Mouse (Mus musculus) embryonic facial prominence, embryonic 10.5 days (tissue): ENCODE results near the gene Cdx2. TPM values are rescaled to one million over a fixed set of nuclear protein-coding genes. Genes with fewer than 3 reads are reported as not detected.

Experiments used
- DNase-seq: peaks from one replicate; pipeline ENCODE4 v3.0.0-alpha.2; 2017; ENCODE audit warnings: low spot score
- H3K27ac ChIP-seq: fragments of 300-500 bp; sonication (generic); replicated peaks from 2 replicates; pipeline ENCODE4 v1.5.1; 2016; ENCODE audit warnings: mild to moderate bottlenecking
- H3K27me3 ChIP-seq: fragments of 300-500 bp; sonication (generic); replicated peaks from 2 replicates; pipeline ENCODE4 v1.6.1; 2016; ENCODE audit warnings: low read depth, mild to moderate bottlenecking; ENCODE audit not compliant: poor library complexity, severe bottlenecking
- H3K36me3 ChIP-seq: fragments of 300-500 bp; sonication (generic); replicated peaks from 2 replicates; pipeline ENCODE4 v1.6.1; 2016; ENCODE audit warnings: mild to moderate bottlenecking, moderate library complexity
- H3K4me1 ChIP-seq: fragments of 300-500 bp; sonication (generic); 2 replicates; pipeline ENCODE4 v1.6.1; 2016
- H3K4me3 ChIP-seq: fragments of 300-500 bp; sonication (generic); 2 replicates; pipeline ENCODE4 v1.5.1; 2016; ENCODE audit warnings: mild to moderate bottlenecking, moderate library complexity
- H3K9me3 ChIP-seq: fragments of 300-500 bp; sonication (generic); 2 replicates; pipeline ENCODE4 v1.6.1; 2016; ENCODE audit warnings: mild to moderate bottlenecking
- WGBS: fragments of 180-500 bp; shearing (Covaris S2); methylation state at CpG from one replicate; pipeline ENCODE4 v1.1.7; 2016; 5-methylcytosine and 5-hydroxymethylcytosine counted together
- polyA plus RNA-seq: library from polyadenylated mRNA; unstranded; fragments of >200 nt; fragmentation: Nextera tagmentation; extraction: Ambion mirVana; gene quantifications from 2 replicates; pipeline ENCODE4 v1.2.1, GENCODE M21; 2016

Cdx2 gene
- not detected in 2 replicates for polyA plus RNA-seq

- WGBS: under 1% methylated on average over 63 of the region's 63 CpGs
- peaks cover 22% of the 10 kb centered on the region for H3K4me1 ChIP-seq
- no peaks in the 10 kb centered on the region for H3K9me3 ChIP-seq
- H3K27me3 ChIP-seq: peaks cover 100% of the 10 kb centered on the region
- no peaks in the 10 kb centered on the region for H3K36me3 ChIP-seq
- DNase-seq: peak; percentile 55
- H3K27ac ChIP-seq: no peak within 1 kb of the TSS
- peak within 1 kb of the TSS; percentile 36 for H3K4me3 ChIP-seq
Observed at GRCm38 (mm10) chr5:147306638-147307397, at the start of gene Cdx2. TSS of gene Cdx2 (minus strand) at chr5:147307270.

- Histone ChIP-seq H3K27ac (no peak overlapping the region), H3K4me3 (no peak overlapping the region), H3K27me3 (no peaks in the 10 kb centered on the region), H3K9me3 (no peaks in the 10 kb centered on the region), H3K4me1 (0 out of 2 replicates have a peak, but pooled peaks cover 6% of the 10 kb centered on the region), H3K36me3 (no peaks in the 10 kb centered on the region)
- DNase-seq: no peak
- WGBS: 94% methylated on average over 13 of the region's 13 CpGs
Observed at GRCm38 (mm10) chr5:147356260-147357055, 49.4 kb upstream of the Cdx2 start.

GRCm38 (mm10) chr5:147355788-147356187 is 48.7 kb upstream of the Cdx2 start:
- DNase-seq: no peak
- 77% methylated on average over 3 of the region's 3 CpGs for WGBS

GRCm38 (mm10) chr5:147354985-147355384 is 47.9 kb upstream of the Cdx2 start:
- DNase-seq: no peak
- H3K9me3 ChIP-seq: no peaks in the 10 kb centered on the region
- no peaks in the 10 kb centered on the region for H3K27me3 ChIP-seq
- WGBS: 77% methylated on average over 8 of the region's 8 CpGs
- H3K4me1 ChIP-seq: 0 out of 2 replicates have a peak, but pooled peaks cover 6% of the 10 kb centered on the region
- no peaks in the 10 kb centered on the region for H3K36me3 ChIP-seq
- no peak overlapping the region for H3K4me3 ChIP-seq
- no peak overlapping the region for H3K27ac ChIP-seq

More at GRCm38 (mm10) chr5:147355788-147356187, 48.7 kb upstream of the Cdx2 start:
- Histone ChIP-seq H3K9me3 (no peaks in the 10 kb centered on the region), H3K27ac (no peak overlapping the region), H3K4me3 (no peak overlapping the region), H3K36me3 (no peaks in the 10 kb centered on the region), H3K27me3 (no peaks in the 10 kb centered on the region), H3K4me1 (0 out of 2 replicates have a peak, but pooled peaks cover 6% of the 10 kb centered on the region)

- H3K9me3 ChIP-seq: no peaks in the 10 kb centered on the region
- 64% methylated on average over 17 of the region's 17 CpGs for WGBS
- H3K4me1 ChIP-seq: 0 out of 2 replicates have a peak, but pooled peaks cover 6% of the 10 kb centered on the region
- no peak for DNase-seq
- no peak overlapping the region for H3K27ac ChIP-seq
- H3K4me3 ChIP-seq: no peak overlapping the region
- H3K36me3 ChIP-seq: no peaks in the 10 kb centered on the region
- H3K27me3 ChIP-seq: no peaks in the 10 kb centered on the region
Observed at GRCm38 (mm10) chr5:147354161-147354780, 47.2 kb upstream of the Cdx2 start.

- no peaks in the 10 kb centered on the region for H3K9me3 ChIP-seq
- no peak for DNase-seq
- no peak overlapping the region for H3K27ac ChIP-seq
- H3K4me1 ChIP-seq: 0 out of 2 replicates have a peak, but pooled peaks cover 6% of the 10 kb centered on the region
- WGBS: 91% methylated on average over 8 of the region's 8 CpGs
- H3K4me3 ChIP-seq: no peak overlapping the region
- no peaks in the 10 kb centered on the region for H3K36me3 ChIP-seq
- no peaks in the 10 kb centered on the region for H3K27me3 ChIP-seq
Observed at GRCm38 (mm10) chr5:147351931-147352330, 44.9 kb upstream of the Cdx2 start.

GRCm38 (mm10) chr5:147345981-147346380 is 38.9 kb upstream of the Cdx2 start:
- H3K4me1 ChIP-seq: no peaks in the 10 kb centered on the region
- no peaks in the 10 kb centered on the region for H3K36me3 ChIP-seq
- no peak overlapping the region for H3K27ac ChIP-seq
- H3K4me3 ChIP-seq: no peak overlapping the region
- DNase-seq: no peak
- H3K27me3 ChIP-seq: no peaks in the 10 kb centered on the region
- H3K9me3 ChIP-seq: no peaks in the 10 kb centered on the region
- 84% methylated on average over 1 of the region's 1 CpGs for WGBS

- Histone ChIP-seq H3K27me3 (no peaks in the 10 kb centered on the region), H3K9me3 (no peaks in the 10 kb centered on the region), H3K27ac (no peak overlapping the region), H3K4me1 (no peaks in the 10 kb centered on the region; the same call in 1 of the 2 replicates), H3K4me3 (no peak overlapping the region), H3K36me3 (no peaks in the 10 kb centered on the region)
- DNase-seq: no peak
- WGBS: 88% methylated on average over 10 of the region's 10 CpGs
Observed at GRCm38 (mm10) chr5:147343904-147344303, 36.8 kb upstream of the Cdx2 start.

- Histone ChIP-seq H3K27me3 (no peaks in the 10 kb centered on the region), H3K36me3 (no peaks in the 10 kb centered on the region), H3K4me1 (no peaks in the 10 kb centered on the region; the same call in 1 of the 2 replicates), H3K27ac (no peak overlapping the region), H3K4me3 (no peak overlapping the region), H3K9me3 (no peaks in the 10 kb centered on the region)
- WGBS: 87% methylated on average over 6 of the region's 6 CpGs
- DNase-seq: no peak
Observed at GRCm38 (mm10) chr5:147342901-147343300, 35.8 kb upstream of the Cdx2 start.

GRCm38 (mm10) chr5:147340741-147341414 is 33.8 kb upstream of the Cdx2 start:
- 74% methylated on average over 13 of the region's 13 CpGs for WGBS
- Histone ChIP-seq H3K4me3 (no peak overlapping the region), H3K27me3 (no peaks in the 10 kb centered on the region), H3K36me3 (no peaks in the 10 kb centered on the region), H3K4me1 (no peaks in the 10 kb centered on the region; the same call in 1 of the 2 replicates), H3K27ac (no peak overlapping the region), H3K9me3 (no peaks in the 10 kb centered on the region)
- DNase-seq: no peak

GRCm38 (mm10) chr5:147339560-147339959 is 32.5 kb upstream of the Cdx2 start:
- WGBS: 86% methylated on average over 11 of the region's 11 CpGs

GRCm38 (mm10) chr5:147338967-147339366 is 31.9 kb upstream of the Cdx2 start:
- 67% methylated on average over 9 of the region's 9 CpGs for WGBS
- no peaks in the 10 kb centered on the region for H3K9me3 ChIP-seq
- H3K4me1 ChIP-seq: peaks cover 4% of the 10 kb centered on the region; the same call in 1 of the 2 replicates
- no peak overlapping the region for H3K4me3 ChIP-seq
- H3K27ac ChIP-seq: no peak overlapping the region
- no peaks in the 10 kb centered on the region for H3K27me3 ChIP-seq
- no peak for DNase-seq
- H3K36me3 ChIP-seq: no peaks in the 10 kb centered on the region

More at GRCm38 (mm10) chr5:147339560-147339959, 32.5 kb upstream of the Cdx2 start:
- Histone ChIP-seq H3K27me3 (no peaks in the 10 kb centered on the region), H3K9me3 (no peaks in the 10 kb centered on the region), H3K4me3 (no peak overlapping the region), H3K27ac (no peak overlapping the region), H3K4me1 (peaks cover under 1% of the 10 kb centered on the region; the same call in 1 of the 2 replicates), H3K36me3 (no peaks in the 10 kb centered on the region)
- no peak for DNase-seq
